Mouse (Mus musculus) embryonic facial prominence, embryonic 13.5 days (tissue): ENCODE data around the gene Prkci. TPM values are rescaled to one million over a fixed set of nuclear protein-coding genes. Genes with fewer than 3 reads are reported as not detected.

Source experiments
- ATAC-seq: fragments of 200-750 bp; cut with Nextera tagmentation; 2 replicates; pipeline ENCODE4 v1.8.0; 2017; ENCODE audit warnings: low read depth; ENCODE audit not compliant: insufficient number of reproducible peaks, insufficient read depth, low FRiP score, low TSS enrichment
- H3K27ac ChIP-seq: fragments of 300-500 bp; sonication (generic); 2 replicates; pipeline ENCODE4 v1.5.1; 2015; ENCODE audit warnings: moderate library complexity, mild to moderate bottlenecking, inconsistent platforms
- H3K27me3 ChIP-seq: fragments of 300-500 bp; sonication (generic); 2 replicates; pipeline ENCODE4 v1.6.1; 2015; ENCODE audit warnings: mild to moderate bottlenecking, inconsistent platforms
- H3K36me3 ChIP-seq: fragments of 300-500 bp; sonication (generic); 2 replicates; pipeline ENCODE4 v1.6.1; 2015; ENCODE audit warnings: mild to moderate bottlenecking, inconsistent platforms
- H3K4me1 ChIP-seq: fragments of 300-500 bp; sonication (generic); 2 replicates; pipeline ENCODE4 v1.6.1; 2015; ENCODE audit warnings: inconsistent platforms
- H3K4me2 ChIP-seq: fragments of 300-500 bp; sonication (generic); 2 replicates; pipeline ENCODE4 v1.6.1; 2015; ENCODE audit warnings: moderate library complexity, mild to moderate bottlenecking, inconsistent platforms
- H3K4me3 ChIP-seq: fragments of 300-500 bp; sonication (generic); 2 replicates; pipeline ENCODE4 v1.5.1; 2015; ENCODE audit warnings: mild to moderate bottlenecking, inconsistent platforms
- H3K9ac ChIP-seq: fragments of 300-500 bp; sonication (generic); 2 replicates; pipeline ENCODE4 v1.6.1; 2015; ENCODE audit warnings: mild to moderate bottlenecking, inconsistent platforms
- H3K9me3 ChIP-seq: fragments of 300-500 bp; sonication (generic); 2 replicates; pipeline ENCODE4 v1.6.1; 2016; ENCODE audit warnings: inconsistent platforms
- WGBS: fragments of 180-500 bp; shearing (Covaris S2); methylation state at CpG from one replicate; pipeline ENCODE4 v1.1.7; 2015; ENCODE audit warnings: mixed read lengths; 5-methylcytosine and 5-hydroxymethylcytosine counted together
- polyA plus RNA-seq: library from polyadenylated mRNA; unstranded; fragments of >200 nt; fragmentation: Nextera tagmentation; extraction: Ambion mirVana; gene quantifications from 2 replicates; pipeline ENCODE4 v1.2.1, GENCODE M21; 2015

Gene Prkci
- 39.0 and 39.3 TPM in 2 replicates for polyA plus RNA-seq

GRCm38 (mm10) chr3:30995283-30995898 is at the start of gene Prkci:
Gene Prkci, plus strand, starts transcription at chr3:30995747.
- Histone ChIP-seq H3K4me2 (peak within 1 kb of the TSS; percentile 63), H3K9ac (peak within 1 kb of the TSS; percentile 87), H3K36me3 (no peaks in the 10 kb centered on the region), H3K9me3 (no peaks in the 10 kb centered on the region), H3K4me1 (peaks cover 40% of the 10 kb centered on the region), H3K4me3 (peak within 1 kb of the TSS; percentile 91), H3K27me3 (no peaks in the 10 kb centered on the region), H3K27ac (peak within 1 kb of the TSS; percentile 85)
- under 1% methylated on average over 44 of the region's 50 CpGs for WGBS
- peak; percentile 93 for ATAC-seq

- peaks cover 67% of the 10 kb centered on the region for H3K36me3 ChIP-seq
- no peak for ATAC-seq
- WGBS, result 80% methylated on average over 3 of the region's 3 CpGs
Measured at GRCm38 (mm10) chr3:30951652-30952051, 43.9 kb upstream of the Prkci start.

GRCm38 (mm10) chr3:30952273-30953070 is 43.1 kb upstream of the Prkci start:
- Histone ChIP-seq H3K36me3 (peaks cover 69% of the 10 kb centered on the region), H3K9ac (no peak overlapping the region), H3K27me3 (no peaks in the 10 kb centered on the region), H3K27ac (no peak overlapping the region), H3K4me2 (no peak overlapping the region), H3K9me3 (no peaks in the 10 kb centered on the region), H3K4me3 (no peak overlapping the region), H3K4me1 (no peaks in the 10 kb centered on the region)
- WGBS, result 87% methylated on average over 12 of the region's 12 CpGs
- ATAC-seq, result no peak

More at GRCm38 (mm10) chr3:30951652-30952051, 43.9 kb upstream of the Prkci start:
- H3K4me1 ChIP-seq, result no peaks in the 10 kb centered on the region
- H3K4me2 ChIP-seq, result no peak overlapping the region
- no peak overlapping the region for H3K4me3 ChIP-seq
- H3K27ac ChIP-seq, result no peak overlapping the region
- no peaks in the 10 kb centered on the region for H3K9me3 ChIP-seq
- H3K9ac ChIP-seq, result no peak overlapping the region
- H3K27me3 ChIP-seq, result no peaks in the 10 kb centered on the region

- peaks cover 79% of the 10 kb centered on the region for H3K36me3 ChIP-seq
- H3K9ac ChIP-seq, result no peak overlapping the region
- no peak overlapping the region for H3K27ac ChIP-seq
- no peaks in the 10 kb centered on the region for H3K9me3 ChIP-seq
- 96% methylated on average over 6 of the region's 6 CpGs for WGBS
- H3K4me1 ChIP-seq, result peaks cover 12% of the 10 kb centered on the region
- no peak overlapping the region for H3K4me2 ChIP-seq
- no peaks in the 10 kb centered on the region for H3K27me3 ChIP-seq
- ATAC-seq, result no peak
- no peak overlapping the region for H3K4me3 ChIP-seq
Measured at GRCm38 (mm10) chr3:30956327-30956726, 39.2 kb upstream of the Prkci start.

- Histone ChIP-seq H3K9ac (no peak overlapping the region), H3K9me3 (0 out of 2 replicates have a peak, but pooled peaks cover 3% of the 10 kb centered on the region), H3K4me1 (peaks cover 12% of the 10 kb centered on the region), H3K36me3 (peaks cover 80% of the 10 kb centered on the region), H3K4me2 (no peak overlapping the region), H3K4me3 (no peak overlapping the region), H3K27me3 (no peaks in the 10 kb centered on the region), H3K27ac (no peak overlapping the region)
- ATAC-seq, result no peak
- 80% methylated on average over 2 of the region's 2 CpGs for WGBS
Measured at GRCm38 (mm10) chr3:30958709-30959108, 36.8 kb upstream of the Prkci start.

- Histone ChIP-seq H3K27me3 (no peaks in the 10 kb centered on the region), H3K36me3 (peaks cover 80% of the 10 kb centered on the region), H3K27ac (peak overlapping the region; percentile 40), H3K4me3 (no peak overlapping the region), H3K4me1 (peaks cover 12% of the 10 kb centered on the region), H3K4me2 (no peak overlapping the region), H3K9me3 (0 out of 2 replicates have a peak, but pooled peaks cover 3% of the 10 kb centered on the region), H3K9ac (no peak overlapping the region)
- no peak for ATAC-seq
- WGBS, result 34% methylated on average over 7 of the region's 7 CpGs
Measured at GRCm38 (mm10) chr3:30959868-30960831, 35.4 kb upstream of the Prkci start.

GRCm38 (mm10) chr3:30963100-30963499 is 32.4 kb upstream of the Prkci start:
- Histone ChIP-seq H3K9ac (no peak overlapping the region), H3K27me3 (no peaks in the 10 kb centered on the region), H3K4me2 (no peak overlapping the region), H3K4me3 (no peak overlapping the region), H3K36me3 (peaks cover 65% of the 10 kb centered on the region), H3K27ac (no peak overlapping the region), H3K9me3 (0 out of 2 replicates have a peak, but pooled peaks cover 3% of the 10 kb centered on the region), H3K4me1 (peaks cover 16% of the 10 kb centered on the region)
- 93% methylated on average over 4 of the region's 4 CpGs for WGBS
- no peak for ATAC-seq

- no peak overlapping the region for H3K27ac ChIP-seq
- H3K9ac ChIP-seq, result no peak overlapping the region
- H3K4me1 ChIP-seq, result peaks cover 18% of the 10 kb centered on the region
- 0 out of 2 replicates have a peak, but pooled peaks cover 3% of the 10 kb centered on the region for H3K9me3 ChIP-seq
- 88% methylated on average over 3 of the region's 3 CpGs for WGBS
- no peak overlapping the region for H3K4me3 ChIP-seq
- H3K36me3 ChIP-seq, result peaks cover 55% of the 10 kb centered on the region
- H3K27me3 ChIP-seq, result no peaks in the 10 kb centered on the region
- no peak for ATAC-seq
- H3K4me2 ChIP-seq, result no peak overlapping the region
Measured at GRCm38 (mm10) chr3:30964216-30964615, 31.3 kb upstream of the Prkci start.

- Histone ChIP-seq H3K4me3 (no peak overlapping the region), H3K4me1 (peaks cover 13% of the 10 kb centered on the region), H3K9me3 (0 out of 2 replicates have a peak, but pooled peaks cover 3% of the 10 kb centered on the region), H3K4me2 (no peak overlapping the region), H3K27me3 (no peaks in the 10 kb centered on the region), H3K27ac (no peak overlapping the region), H3K36me3 (peaks cover 42% of the 10 kb centered on the region), H3K9ac (no peak overlapping the region)
- ATAC-seq, result no peak
- WGBS, result 94% methylated on average over 13 of the region's 13 CpGs
Measured at GRCm38 (mm10) chr3:30965644-30966043, 29.9 kb upstream of the Prkci start.

GRCm38 (mm10) chr3:30968531-30969092 is 26.9 kb upstream of the Prkci start:
- ATAC-seq, result peak; percentile 54
- Histone ChIP-seq H3K9me3 (no peaks in the 10 kb centered on the region), H3K36me3 (peaks cover 22% of the 10 kb centered on the region), H3K27ac (peak overlapping the region; percentile 89), H3K27me3 (no peaks in the 10 kb centered on the region), H3K4me1 (peaks cover 13% of the 10 kb centered on the region), H3K4me3 (peak overlapping the region; percentile 98), H3K9ac (peak overlapping the region; percentile 95), H3K4me2 (peak overlapping the region; percentile 66)
- WGBS, result under 1% methylated on average over 49 of the region's 54 CpGs
